Mouse (Mus musculus): ENCODE measurements around the gene Jmy.

Gene Jmy

DNA sequence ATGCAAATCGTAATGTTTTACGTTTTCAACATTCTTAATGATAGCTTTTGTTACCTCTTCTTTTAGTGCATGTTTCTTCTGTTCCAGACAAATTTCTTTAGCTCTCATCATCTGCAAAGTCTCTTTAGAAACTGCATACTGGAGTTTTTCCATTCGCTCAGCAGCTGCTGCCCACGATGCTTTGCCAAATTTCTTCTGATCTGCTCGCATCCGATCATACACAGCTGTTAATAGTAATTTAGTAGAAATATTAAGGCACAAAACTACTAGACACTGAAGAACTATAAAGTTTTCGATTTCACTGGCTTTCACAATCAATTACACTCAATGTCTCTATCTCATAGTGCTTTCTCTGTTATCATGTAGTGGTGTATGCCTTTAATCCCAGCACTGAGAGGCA is 40.0 kb downstream of the Jmy start:
- no peak for DNase-seq (ENCODE audit: low read depth, low spot score)

DNA sequence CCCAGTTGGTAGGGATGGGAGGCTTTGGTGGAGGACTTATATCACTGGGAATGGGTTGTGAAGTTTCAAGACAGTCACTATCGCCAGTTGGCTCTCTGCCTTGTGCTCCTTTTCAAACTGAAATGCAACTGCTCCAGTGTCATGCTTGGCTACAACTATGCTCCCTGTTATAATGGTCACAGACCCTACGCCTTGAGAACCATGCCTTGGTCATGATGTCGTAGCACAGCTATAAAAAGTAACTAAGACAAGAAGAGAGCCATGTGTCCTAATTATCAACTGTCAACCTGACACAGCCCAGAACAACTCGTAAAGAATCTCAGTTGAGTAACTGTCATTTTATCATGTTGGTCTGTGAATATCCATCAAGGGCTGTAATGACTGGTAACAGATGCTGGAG is 41.0 kb downstream of the Jmy start:
- DNase-seq (ENCODE audit: low read depth, low spot score): no peak

- no peak for DNase-seq (ENCODE audit: low read depth, low spot score)
Measured at GRCm38 (mm10) chr13:93453275-93453674, 46.3 kb downstream of the Jmy start.

- DNase-seq (ENCODE audit: low read depth, low spot score): no peak
Measured at GRCm38 (mm10) chr13:93440167-93440566, 59.4 kb downstream of the Jmy start.

DNA sequence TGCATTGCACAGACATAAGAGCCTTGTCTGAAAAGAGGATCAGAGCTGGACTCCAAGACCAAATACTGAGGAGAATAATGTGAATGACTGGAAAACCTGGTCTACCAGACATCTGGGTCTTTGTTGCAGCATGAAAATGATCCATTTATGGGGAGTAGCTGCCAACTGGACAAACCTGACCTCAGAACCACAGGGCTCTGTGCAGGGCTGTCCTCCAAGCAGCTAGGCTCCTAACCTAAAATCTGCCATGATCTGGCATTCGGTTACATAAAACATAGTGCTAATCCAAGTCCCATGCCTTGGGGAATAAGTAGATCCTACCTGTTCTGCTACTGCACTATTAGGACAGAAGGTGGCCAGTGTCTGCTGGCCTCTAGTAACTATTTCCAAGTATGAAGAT is 70.4 kb downstream of the Jmy start:
- DNase-seq (ENCODE audit: low read depth, low spot score): no peak

DNA sequence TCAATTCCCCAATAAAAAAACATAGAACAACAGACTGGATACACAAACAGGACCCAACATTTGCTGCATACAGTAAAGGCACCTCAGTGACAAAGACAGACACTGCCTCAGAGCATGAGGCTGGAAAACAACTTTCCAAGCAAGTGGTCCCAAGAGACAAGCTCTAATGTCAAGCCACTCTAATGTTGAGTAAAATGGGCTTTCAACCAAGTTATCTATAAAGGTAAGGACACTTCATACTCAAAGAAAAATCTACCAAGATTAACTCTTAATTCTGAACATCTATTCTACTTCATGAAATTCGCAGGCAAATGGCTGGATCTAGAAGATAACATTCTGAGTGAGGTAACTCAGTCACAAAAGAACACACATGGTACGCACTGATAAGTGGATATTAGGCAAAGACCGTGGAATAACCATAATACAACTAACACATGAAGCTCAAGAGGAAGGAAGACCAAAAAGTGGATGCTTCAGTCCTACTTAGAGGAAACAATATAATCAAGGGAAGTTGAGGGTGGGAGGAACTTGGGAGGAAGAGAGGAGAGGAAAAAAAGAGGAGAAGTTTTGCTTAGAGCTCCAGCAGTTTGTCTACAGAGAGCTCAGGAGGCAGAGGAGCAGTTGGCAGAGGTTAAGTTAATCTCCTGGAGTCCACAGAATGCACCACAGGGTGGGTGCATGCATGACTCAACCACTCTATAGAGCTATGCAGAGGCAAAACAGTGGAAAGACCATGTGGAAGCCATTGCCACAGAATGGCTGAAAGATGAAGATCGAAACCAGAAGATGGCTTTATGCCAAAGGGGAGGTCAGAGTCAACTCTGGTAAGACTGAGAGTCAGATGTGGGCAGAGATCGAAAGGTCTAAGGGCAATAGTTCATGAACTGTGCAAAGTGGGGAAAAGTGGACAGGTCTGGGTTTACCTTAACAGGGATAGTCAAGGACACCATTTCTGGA is 71.4 kb downstream of the Jmy start:
- no peak for DNase-seq (ENCODE audit: low read depth, low spot score)

GRCm38 (mm10) chr13:93423224-93423623 is 76.4 kb downstream of the Jmy start:
- DNase-seq (ENCODE audit: low read depth, low spot score): no peak

- DNase-seq (ENCODE audit: low read depth, low spot score): no peak
Measured at GRCm38 (mm10) chr13:93419779-93420178, 79.8 kb downstream of the Jmy start.

GRCm38 (mm10) chr13:93418292-93418691 is 81.3 kb downstream of the Jmy start:
- DNase-seq (ENCODE audit: low read depth, low spot score): no peak

DNA sequence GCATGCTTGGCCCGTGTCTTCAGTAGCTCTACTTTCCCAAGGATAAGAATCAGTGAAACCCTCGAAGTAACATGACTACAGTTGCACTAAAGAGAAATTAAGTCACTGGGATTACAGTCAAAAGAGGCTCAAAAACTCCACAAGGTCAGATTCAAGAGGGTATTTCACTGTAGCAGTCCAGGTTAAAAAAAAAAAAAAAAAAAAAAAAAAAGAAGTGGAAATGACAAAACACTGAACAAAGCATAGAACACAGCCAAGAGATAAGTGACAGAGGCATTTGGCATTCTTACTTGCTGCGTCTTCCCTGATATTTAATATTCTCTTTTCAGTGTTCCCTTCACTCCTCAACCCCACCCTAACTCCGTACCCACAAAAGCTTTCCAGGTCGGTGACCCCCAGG is 84.6 kb downstream of the Jmy start:
- no peak for DNase-seq (ENCODE audit: low read depth, low spot score)

GRCm38 (mm10) chr13:93410343-93410742 is 89.3 kb downstream of the Jmy start:
- DNase-seq (ENCODE audit: low read depth, low spot score): no peak

GRCm38 (mm10) chr13:93406855-93407254 is 92.8 kb downstream of the Jmy start:
- DNase-seq (ENCODE audit: low read depth, low spot score): no peak

DNA sequence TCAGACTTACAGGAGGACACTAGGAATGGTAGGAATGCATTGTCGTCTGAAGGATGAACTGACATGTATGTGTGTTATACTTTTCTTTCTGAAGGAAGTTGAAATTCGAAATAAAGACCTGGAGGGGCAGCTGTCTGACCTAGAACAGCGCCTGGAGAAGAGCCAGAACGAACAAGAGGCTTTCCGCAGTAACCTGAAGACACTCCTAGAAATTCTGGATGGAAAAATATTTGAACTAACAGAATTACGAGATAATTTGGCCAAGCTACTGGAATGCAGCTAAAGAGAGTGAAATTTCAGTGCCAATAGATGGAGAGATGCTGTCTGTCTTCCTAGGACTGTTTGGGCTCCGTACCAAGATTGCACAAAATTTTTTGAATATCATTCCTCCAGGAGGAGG is 97.7 kb downstream of the Jmy start:
- DNase-seq (ENCODE audit: low read depth, low spot score): no peak

DNA sequence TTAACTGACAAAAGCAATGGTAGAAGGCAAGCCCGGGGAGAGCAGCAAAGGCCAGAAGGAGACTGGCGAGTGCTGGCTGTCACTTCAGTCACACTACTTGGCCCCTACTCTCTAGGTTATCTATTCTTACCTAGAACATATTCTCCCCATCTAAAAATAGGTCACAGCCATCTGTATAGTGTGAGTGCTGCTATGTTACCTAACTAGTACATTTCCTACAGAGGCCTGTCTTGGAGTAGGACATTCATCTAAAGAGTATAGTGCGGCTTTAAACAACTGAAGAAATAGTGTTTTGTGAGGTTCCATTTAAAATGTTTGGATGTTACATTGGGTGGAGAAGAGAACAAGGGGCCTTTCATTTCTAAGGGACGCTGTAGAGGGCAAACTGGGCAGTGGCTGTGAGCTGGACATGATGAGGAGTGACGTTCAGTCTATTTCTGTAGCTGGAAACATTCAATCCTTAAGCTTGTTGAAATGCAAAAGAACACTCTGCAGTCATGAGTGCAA is 99.8 kb downstream of the Jmy start:
- DNase-seq (ENCODE audit: low read depth, low spot score): no peak

DNA sequence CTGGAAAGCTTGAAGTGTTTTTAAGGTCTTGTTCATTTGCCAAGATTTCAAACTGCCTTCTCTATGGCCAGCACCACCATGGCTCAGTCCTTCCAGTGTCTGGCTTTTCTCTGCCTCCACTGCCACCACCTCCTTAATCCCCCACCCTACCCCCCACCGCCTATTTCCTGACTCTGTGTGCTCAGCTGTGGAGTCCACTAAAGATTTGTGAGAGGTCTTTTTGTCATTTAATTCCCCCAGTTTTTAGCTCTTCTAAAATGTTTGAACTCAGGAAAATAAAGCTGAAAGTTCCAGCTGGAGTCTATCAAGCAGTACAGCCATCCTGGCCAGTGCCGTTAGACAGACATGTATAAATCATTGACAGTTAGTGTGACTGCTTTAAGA is 110.4 kb downstream of the Jmy start:
- DNase-seq (ENCODE audit: low read depth, low spot score): no peak

- DNase-seq (ENCODE audit: low read depth, low spot score): no peak
Measured at GRCm38 (mm10) chr13:93388594-93389241, 110.9 kb downstream of the Jmy start.

DNA sequence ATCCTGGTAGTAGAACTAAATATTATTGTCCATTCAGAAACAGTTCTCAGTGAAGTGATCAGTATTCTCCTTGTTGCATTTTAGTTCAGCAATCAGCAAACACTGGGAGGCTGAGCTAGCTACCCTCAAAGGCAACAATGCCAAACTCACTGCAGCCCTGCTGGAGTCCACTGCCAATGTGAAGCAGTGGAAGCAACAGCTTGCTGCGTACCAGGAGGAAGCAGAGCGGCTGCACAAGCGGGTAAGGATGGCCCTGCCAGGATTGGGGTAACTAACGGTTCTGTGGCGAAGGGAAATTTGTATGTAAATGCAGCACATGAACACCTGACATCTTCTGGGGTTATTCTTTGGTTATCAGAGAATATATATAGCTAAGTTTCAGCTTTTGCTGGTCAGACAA is 112.2 kb downstream of the Jmy start:
- no peak for DNase-seq (ENCODE audit: low read depth, low spot score)

- no peak for DNase-seq (ENCODE audit: low read depth, low spot score)
Measured at GRCm38 (mm10) chr13:93385147-93385546, 114.5 kb downstream of the Jmy start.

DNA sequence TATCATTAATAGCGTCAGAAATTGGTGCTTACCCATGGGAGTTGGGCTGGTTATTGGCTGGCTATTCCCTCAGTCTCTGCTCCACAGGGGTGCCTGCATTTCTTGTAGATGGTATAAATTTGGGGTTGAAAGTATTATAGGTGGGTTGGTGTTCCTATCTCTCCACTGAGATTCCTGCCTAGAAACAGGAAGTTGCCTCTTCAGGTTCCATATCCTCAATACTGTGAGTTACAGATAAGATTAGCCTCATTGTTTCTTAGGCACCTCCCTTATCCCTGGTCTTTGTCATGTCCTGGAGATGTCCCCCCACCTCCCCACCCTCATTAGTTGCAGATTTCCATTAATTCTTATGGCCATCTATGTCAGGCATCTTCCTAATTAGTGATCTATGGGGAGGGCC is 115.1 kb downstream of the Jmy start:
- DNase-seq (ENCODE audit: low read depth, low spot score): no peak

DNA sequence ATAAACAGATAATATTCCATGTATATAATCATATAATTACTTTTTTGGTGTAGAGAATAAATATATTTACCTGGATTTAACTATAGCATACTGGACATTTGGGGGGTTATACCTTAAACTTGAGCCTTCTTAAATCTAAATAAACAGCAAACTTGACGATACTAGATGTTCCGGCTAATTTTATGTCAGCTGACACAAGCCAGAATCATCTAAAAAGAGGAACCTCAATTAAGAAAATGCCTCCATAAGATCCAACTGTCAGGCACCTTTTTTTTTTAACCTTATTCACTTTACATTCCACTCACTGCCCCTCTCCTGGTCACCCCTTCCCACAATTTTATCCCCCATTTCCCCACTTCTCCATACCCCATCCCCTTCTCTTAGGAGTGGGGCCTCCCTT is 116.0 kb downstream of the Jmy start:
- DNase-seq (ENCODE audit: low read depth, low spot score): no peak

DNA sequence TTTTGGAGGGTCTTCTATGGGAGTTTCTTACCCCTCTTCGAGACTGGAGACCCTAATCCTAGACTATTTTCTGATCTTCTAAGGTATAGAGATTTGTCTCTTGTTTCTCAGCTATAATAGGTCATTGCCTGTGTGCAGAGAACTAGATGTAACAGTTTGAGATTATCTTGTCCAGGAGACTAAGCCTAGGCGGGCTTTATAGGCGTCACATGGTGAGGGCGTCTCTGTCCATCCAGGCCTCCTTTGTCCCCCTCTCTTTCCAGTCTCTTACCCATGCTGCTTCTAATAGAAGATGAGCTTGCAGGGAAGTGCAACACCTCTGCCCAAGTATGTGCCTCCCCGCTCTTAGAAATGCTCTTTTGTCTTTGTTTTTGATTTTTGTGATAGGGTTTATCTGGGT is 116.5 kb downstream of the Jmy start:
- DNase-seq (ENCODE audit: low read depth, low spot score): no peak

DNA sequence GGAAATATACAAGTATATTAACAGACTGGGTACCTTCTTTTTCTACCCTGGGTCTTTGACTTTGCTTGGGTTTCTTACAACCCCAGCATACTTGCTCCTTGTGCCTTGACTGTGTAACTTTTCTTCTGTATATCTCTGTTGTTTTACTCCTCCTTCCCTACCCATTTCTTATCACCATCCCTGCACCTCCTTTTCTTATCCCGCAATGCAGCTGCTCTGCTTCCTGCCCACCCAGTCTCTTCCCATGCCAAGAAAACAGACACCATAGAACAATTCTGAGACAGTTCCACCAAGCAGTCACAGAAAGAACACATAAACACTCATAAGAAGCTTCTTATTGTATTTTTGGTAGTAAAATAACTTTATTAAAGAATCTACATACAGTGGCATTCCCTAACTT is 118.3 kb downstream of the Jmy start:
- no peak for DNase-seq (ENCODE audit: low read depth, low spot score)
